Comparison of ENCODE assay signal across 11 mouse cellular contexts in the genomic region with DNA sequence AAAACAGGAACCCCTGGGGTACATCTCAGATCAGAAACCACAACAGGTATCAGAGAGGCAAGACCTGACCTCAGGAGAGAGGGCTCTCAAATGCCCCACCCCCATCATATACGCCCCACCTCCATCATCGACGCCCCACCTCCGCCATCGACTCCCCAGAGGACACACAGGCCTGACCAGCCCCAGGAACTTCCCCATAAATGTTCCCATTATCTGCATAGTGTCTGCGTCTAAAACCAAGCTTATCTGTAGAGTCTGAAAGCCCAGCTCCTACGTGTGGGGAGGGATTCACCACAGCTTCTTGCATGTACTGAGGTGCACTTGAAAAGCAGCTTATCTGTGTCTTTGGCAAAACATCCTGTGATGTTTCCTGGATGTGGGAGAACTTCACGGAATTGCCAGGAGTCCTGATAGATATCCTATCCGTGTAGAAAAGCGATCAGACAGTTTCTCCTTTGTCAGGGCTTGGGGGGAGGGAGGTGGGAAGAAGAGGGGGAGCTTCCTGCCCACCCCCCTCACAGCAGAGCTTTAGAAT. TPM values are rescaled to one million over a fixed set of nuclear protein-coding genes. Genes with fewer than 3 reads are reported as not detected.
DNase-seq lines count a peak whose midpoint lies in the region; ATAC-seq and TF ChIP-seq lines count a peak whose summit lies in the region.
"Had no signal": no experiment of that assay in that cellular context is flagged by ENCODE, and none has a peak within 500 bp of the region (broad histone marks: within the 10 kb centered on the region; RNA-seq: fewer than 3 reads in every experiment).

No protein-coding gene starts in this region.

- H3K27me3 ChIP-seq in kidney, adult 2 months (replicated peaks; ENCODE audit: control insufficient read depth, insufficient read depth, low read length): no peaks in the 10 kb centered on the region
- H3K27me3 ChIP-seq in heart, embryonic 15.5 days: no peaks in the 10 kb centered on the region
- H3K27me3 ChIP-seq in lung, embryonic 16.5 days (ENCODE audit: control insufficient read depth, insufficient read depth, low read depth, low read length): no peaks in the 10 kb centered on the region
- no peaks in the 10 kb centered on the region for H3K27me3 ChIP-seq in stomach, embryonic 15.5 days (replicated peaks)

- no peak overlapping the region for H3K4me3 ChIP-seq in kidney, adult 2 months (ENCODE audit: insufficient read depth, low read depth, low read length)
- no peak overlapping the region for H3K4me3 ChIP-seq in heart, embryonic 15.5 days
- H3K4me3 ChIP-seq in lung, embryonic 16.5 days (ENCODE audit: low read length): no peak overlapping the region
- H3K4me3 ChIP-seq in stomach, embryonic 15.5 days (replicated peaks): no peak overlapping the region

- 64% methylated on average over 10 of the region's 10 CpGs for WGBS in kidney, adult 2 months
- 13% methylated on average over 10 of the region's 10 CpGs for WGBS in heart, embryonic 15.5 days
- WGBS in lung, embryonic 16.5 days: 28% methylated on average over 10 of the region's 10 CpGs
- WGBS in stomach, embryonic 15.5 days: 37% methylated on average over 10 of the region's 10 CpGs

- H3K4me1 ChIP-seq in kidney, adult 2 months (ENCODE audit: control insufficient read depth, insufficient read depth, low read length): peaks cover 9% of the 10 kb centered on the region; the same call in 1 of the 2 replicates
- H3K4me1 ChIP-seq in heart, embryonic 15.5 days (replicated peaks): peaks cover 23% of the 10 kb centered on the region
- H3K4me1 ChIP-seq in lung, embryonic 16.5 days (replicated peaks; ENCODE audit: control insufficient read depth, insufficient read depth, low read length): peaks cover 17% of the 10 kb centered on the region
- peaks cover 17% of the 10 kb centered on the region; the same call in 1 of the 2 replicates for H3K4me1 ChIP-seq in stomach, embryonic 15.5 days

- ATAC-seq in heart, embryonic 15.5 days (replicated peaks; ENCODE audit: insufficient number of reproducible peaks, insufficient read depth, low FRiP score, low read depth): peak; percentile 69
- no peak for ATAC-seq in lung, embryonic 16.5 days (ENCODE audit: low read depth)
- no peak for ATAC-seq in stomach, embryonic 15.5 days (ENCODE audit: insufficient read depth, low FRiP score, low read depth)
- ATAC-seq: forebrain, embryonic 14.5 days had no signal

- H3K36me3 ChIP-seq in kidney, adult 2 months (ENCODE audit: control insufficient read depth, insufficient read depth, low read length): no peaks in the 10 kb centered on the region
- H3K36me3 ChIP-seq in heart, embryonic 15.5 days: no peaks in the 10 kb centered on the region
- H3K36me3 ChIP-seq in lung, embryonic 16.5 days (ENCODE audit: control insufficient read depth, insufficient read depth, low read length): no peaks in the 10 kb centered on the region
- H3K36me3 ChIP-seq in stomach, embryonic 15.5 days: no peaks in the 10 kb centered on the region

- no peak for TF ChIP-seq POLR2A in kidney, adult 2 months (IDR thresholded peaks at IDR 0.05; ENCODE audit: low read depth, low read length)

- peak; percentile 40 for DNase-seq in kidney, adult 2 months
- no peak for DNase-seq in kidney, postnatal 10 days
- no peak for DNase-seq in gastrocnemius, adult 18-20 months (ENCODE audit: low spot score)
- no peak for DNase-seq in cerebellum, adult 9-11 months
- DNase-seq in right cerebral cortex, adult 2 months (ENCODE audit: low spot score in 2 of 2): no peak
- DNase-seq: right cerebral cortex, postnatal 14 days had no signal

- H3K9me3 ChIP-seq in heart, embryonic 15.5 days (replicated peaks): no peaks in the 10 kb centered on the region
- no peaks in the 10 kb centered on the region for H3K9me3 ChIP-seq in lung, embryonic 16.5 days (ENCODE audit: control insufficient read depth, low read length)
- H3K9me3 ChIP-seq in stomach, embryonic 15.5 days: no peaks in the 10 kb centered on the region

- no peak overlapping the region for H3K4me2 ChIP-seq in heart, embryonic 15.5 days
- H3K4me2 ChIP-seq in lung, embryonic 16.5 days (ENCODE audit: low read depth, low read length): no peak overlapping the region
- H3K4me2 ChIP-seq in stomach, embryonic 15.5 days: no peak overlapping the region

- no peak overlapping the region for H3K9ac ChIP-seq in heart, embryonic 15.5 days
- no peak overlapping the region for H3K9ac ChIP-seq in lung, embryonic 16.5 days (ENCODE audit: low read length)
- H3K9ac ChIP-seq in stomach, embryonic 15.5 days: no peak overlapping the region

- no peak for TF ChIP-seq CTCF in kidney, adult 2 months (conservative IDR thresholded peaks at IDR 0.05; ENCODE audit: insufficient read depth, insufficient read length, low read depth, low read length)

- no peak overlapping the region for H3K27ac ChIP-seq in kidney, adult 2 months (ENCODE audit: insufficient read depth, low read depth, low read length)
- peak overlapping the region; percentile 33 for H3K27ac ChIP-seq in heart, embryonic 15.5 days
- peak overlapping the region; percentile 7 for H3K27ac ChIP-seq in lung, embryonic 16.5 days (ENCODE audit: low read length)
- H3K27ac ChIP-seq in stomach, embryonic 15.5 days: peak overlapping the region; percentile 3; the same call in 1 of the 2 replicates

RNA-seq across cellular contexts. Expression of a gene that starts 29.8 kb away (rescaled TPM):
- 27.3 and 35.0 TPM in 2 replicates for polyA plus RNA-seq in kidney, adult 2 months (2012; rRNA removed)
- 14.3 and 21.6 TPM in 2 replicates for polyA plus RNA-seq in heart, embryonic 15.5 days (2015; fragmentation: Nextera tagmentation; extraction: Ambion mirVana)
- polyA plus RNA-seq in lung, embryonic 16.5 days (2015; fragmentation: Nextera tagmentation; extraction: Ambion mirVana): 24.2 and 27.3 TPM in 2 replicates
- polyA plus RNA-seq in stomach, embryonic 15.5 days (2015; fragmentation: Nextera tagmentation; extraction: Ambion mirVana): 28.4 and 29.6 TPM in 2 replicates
- 1 to 10 TPM; 6.0 to 6.6 TPM for total RNA-seq in gastrocnemius, adult 18-20 months (2021)

RNA-seq across cellular contexts. Expression of a gene that starts 37.7 kb away (rescaled TPM):
- polyA plus RNA-seq in kidney, adult 2 months (2012; rRNA removed): 2.4 and 2.8 TPM in 2 replicates
- polyA plus RNA-seq in heart, embryonic 15.5 days (2015; fragmentation: Nextera tagmentation; extraction: Ambion mirVana): 5.7 and 7.4 TPM in 2 replicates
- 4.5 and 5.1 TPM in 2 replicates for polyA plus RNA-seq in lung, embryonic 16.5 days (2015; fragmentation: Nextera tagmentation; extraction: Ambion mirVana)
- 3.8 and 4.0 TPM in 2 replicates for polyA plus RNA-seq in stomach, embryonic 15.5 days (2015; fragmentation: Nextera tagmentation; extraction: Ambion mirVana)
- 1 to 10 TPM; 2.7 to 3.0 TPM for total RNA-seq in gastrocnemius, adult 18-20 months (2021)

RNA-seq across cellular contexts. Expression of a gene that starts 44.7 kb away (rescaled TPM):
- polyA plus RNA-seq in kidney, adult 2 months (2012; rRNA removed): 0.69 and 1.6 TPM in 2 replicates
- polyA plus RNA-seq in heart, embryonic 15.5 days (2015; fragmentation: Nextera tagmentation; extraction: Ambion mirVana): 1.1 and 5.0 TPM in 2 replicates
- polyA plus RNA-seq in lung, embryonic 16.5 days (2015; fragmentation: Nextera tagmentation; extraction: Ambion mirVana): 1.2 and 2.1 TPM in 2 replicates
- polyA plus RNA-seq in stomach, embryonic 15.5 days (2015; fragmentation: Nextera tagmentation; extraction: Ambion mirVana): 1.7 and 2.1 TPM in 2 replicates
- not detected for total RNA-seq in gastrocnemius, adult 18-20 months (2021)
- polyA plus RNA-seq: forebrain, embryonic 14.5 days; limb, embryonic 11.5 days had no signal

RNA-seq across cellular contexts. Expression of a gene that starts 58.9 kb away (rescaled TPM):
- 3.1 and 3.6 TPM in 2 replicates for polyA plus RNA-seq in kidney, adult 2 months (2012; rRNA removed)
- 8.6 and 11.0 TPM in 2 replicates for polyA plus RNA-seq in heart, embryonic 15.5 days (2015; fragmentation: Nextera tagmentation; extraction: Ambion mirVana)
- 11.9 and 13.7 TPM in 2 replicates for polyA plus RNA-seq in lung, embryonic 16.5 days (2015; fragmentation: Nextera tagmentation; extraction: Ambion mirVana)
- polyA plus RNA-seq in stomach, embryonic 15.5 days (2015; fragmentation: Nextera tagmentation; extraction: Ambion mirVana): 14.4 and 15.7 TPM in 2 replicates
- 1 to 10 TPM; 4.1 to 4.5 TPM for total RNA-seq in gastrocnemius, adult 18-20 months (2021)
